Mouse (Mus musculus): ENCODE results near the gene Htr2b. TPM values are rescaled to one million over a fixed set of nuclear protein-coding genes. Genes with fewer than 3 reads are reported as not detected.

The Htr2b gene
- polyA plus RNA-seq, 1 experiment from 2014 or later = 0.73 TPM

DNA sequence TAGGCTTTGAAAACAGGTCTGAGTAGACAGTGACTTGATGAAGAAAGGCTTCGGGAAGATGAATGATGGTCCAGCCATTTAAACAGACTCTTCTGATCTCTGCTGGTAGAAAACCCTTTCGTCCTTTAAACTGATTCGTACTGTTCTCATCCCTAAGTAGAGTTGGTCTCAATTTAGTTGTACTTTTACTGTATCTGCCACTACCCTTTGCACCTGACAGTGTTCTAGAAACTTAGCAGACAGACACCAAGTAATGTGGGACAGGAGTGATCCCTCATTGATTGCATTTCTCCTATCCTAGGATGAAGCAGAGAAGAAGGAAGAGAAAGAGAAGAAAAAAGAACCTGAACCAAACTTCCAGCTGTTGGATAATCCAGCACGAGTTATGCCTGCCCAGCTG, 21.6 kb upstream of the Htr2b start, which contains the start of gene Gm21972:
TSS of gene Gm21972 (plus strand) at position 301 of the 400 bp plus-strand sequence.
- Histone ChIP-seq H3K4me1 (replicated peaks; ENCODE audit: control insufficient read depth, insufficient read depth, low read length) (no peaks in the 10 kb centered on the region), H3K27me3 (ENCODE audit: control insufficient read depth, insufficient read depth, low read length) (no peaks in the 10 kb centered on the region), H3K36me3 (ENCODE audit: control insufficient read depth, insufficient read depth, low read length) (no peaks in the 10 kb centered on the region; the same call in 1 of the 2 replicates), H3K9ac (ENCODE audit: low read length) (no peak within 1 kb of the TSS), H3K4me2 (ENCODE audit: low read depth, low read length, severe bottlenecking) (no peak within 1 kb of the TSS), H3K9me3 (ENCODE audit: control insufficient read depth, low read length) (no peaks in the 10 kb centered on the region), H3K27ac (ENCODE audit: low read depth, low read length) (no peak within 1 kb of the TSS), H3K4me3 (ENCODE audit: low read depth, low read length) (no peak within 1 kb of the TSS)
- no peak for ATAC-seq (replicated peaks; ENCODE audit: low FRiP score)
- WGBS = 89% methylated on average over 4 of the region's 4 CpGs
- no peak for DNase-seq (ENCODE audit: low spot score)

DNA sequence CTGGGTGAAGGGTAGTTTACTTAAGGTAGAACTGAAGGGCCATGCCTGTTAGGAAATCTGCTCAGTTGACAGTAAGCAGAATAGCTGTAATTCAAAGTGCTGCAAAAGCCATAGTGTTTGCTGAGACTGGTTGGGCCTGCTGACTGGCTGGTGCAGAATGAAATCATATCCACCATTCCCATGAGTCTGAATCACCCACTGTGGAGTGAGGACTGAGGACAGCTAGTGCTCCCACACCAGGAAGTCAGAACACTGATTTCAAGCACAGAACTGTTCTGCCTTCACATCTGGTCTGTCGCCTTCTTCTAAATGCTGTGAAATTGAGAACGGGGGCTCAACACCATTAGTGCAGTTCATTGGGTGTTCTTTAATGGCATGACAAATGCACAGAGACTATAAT, 14.3 kb upstream of the Htr2b start:
- Histone ChIP-seq H3K4me1 (replicated peaks; ENCODE audit: control insufficient read depth, insufficient read depth, low read length) (no peaks in the 10 kb centered on the region), H3K4me3 (ENCODE audit: low read depth, low read length) (no peak overlapping the region), H3K4me2 (ENCODE audit: low read depth, low read length, severe bottlenecking) (no peak overlapping the region), H3K9ac (ENCODE audit: low read length) (no peak overlapping the region), H3K9me3 (ENCODE audit: control insufficient read depth, low read length) (no peaks in the 10 kb centered on the region), H3K36me3 (ENCODE audit: control insufficient read depth, insufficient read depth, low read length) (no peaks in the 10 kb centered on the region; the same call in 1 of the 2 replicates), H3K27ac (ENCODE audit: low read depth, low read length) (no peak overlapping the region), H3K27me3 (ENCODE audit: control insufficient read depth, insufficient read depth, low read length) (no peaks in the 10 kb centered on the region)
- ATAC-seq (replicated peaks; ENCODE audit: low FRiP score) (no peak), DNase-seq (ENCODE audit: low spot score) (no peak)
- 94% methylated on average over 2 of the region's 2 CpGs for WGBS

DNA sequence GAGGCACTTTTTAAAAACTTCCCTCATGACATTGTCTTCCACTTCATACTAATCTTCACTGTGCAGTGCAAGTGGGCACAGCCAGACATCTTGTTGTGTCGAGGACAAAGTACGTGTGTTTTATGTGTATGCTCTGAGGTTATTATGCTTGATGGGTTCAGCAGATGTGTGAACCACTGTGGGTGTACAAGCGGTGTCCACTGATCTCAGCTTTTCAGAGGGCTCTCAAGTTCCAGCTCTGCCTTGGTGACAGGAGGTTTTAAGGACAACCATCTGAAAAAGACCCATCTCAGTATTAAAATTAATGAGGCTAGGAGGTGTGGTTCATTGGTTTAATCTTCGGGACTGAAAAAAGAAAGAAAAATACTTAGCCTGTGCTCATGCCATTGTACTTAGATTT, 7.8 kb upstream of the Htr2b start:
- Histone ChIP-seq H3K9me3 (ENCODE audit: control insufficient read depth, low read length) (no peaks in the 10 kb centered on the region), H3K36me3 (ENCODE audit: control insufficient read depth, insufficient read depth, low read length) (peaks cover 3% of the 10 kb centered on the region; the same call in 1 of the 2 replicates), H3K9ac (ENCODE audit: low read length) (no peak overlapping the region), H3K27me3 (ENCODE audit: control insufficient read depth, insufficient read depth, low read length) (no peaks in the 10 kb centered on the region), H3K4me3 (ENCODE audit: low read depth, low read length) (no peak overlapping the region), H3K27ac (ENCODE audit: low read depth, low read length) (no peak overlapping the region), H3K4me2 (ENCODE audit: low read depth, low read length, severe bottlenecking) (no peak overlapping the region), H3K4me1 (replicated peaks; ENCODE audit: control insufficient read depth, insufficient read depth, low read length) (no peaks in the 10 kb centered on the region)
- DNase-seq (ENCODE audit: low spot score) = no peak
- 95% methylated on average over 4 of the region's 4 CpGs for WGBS
- ATAC-seq (replicated peaks; ENCODE audit: low FRiP score) = no peak

DNA sequence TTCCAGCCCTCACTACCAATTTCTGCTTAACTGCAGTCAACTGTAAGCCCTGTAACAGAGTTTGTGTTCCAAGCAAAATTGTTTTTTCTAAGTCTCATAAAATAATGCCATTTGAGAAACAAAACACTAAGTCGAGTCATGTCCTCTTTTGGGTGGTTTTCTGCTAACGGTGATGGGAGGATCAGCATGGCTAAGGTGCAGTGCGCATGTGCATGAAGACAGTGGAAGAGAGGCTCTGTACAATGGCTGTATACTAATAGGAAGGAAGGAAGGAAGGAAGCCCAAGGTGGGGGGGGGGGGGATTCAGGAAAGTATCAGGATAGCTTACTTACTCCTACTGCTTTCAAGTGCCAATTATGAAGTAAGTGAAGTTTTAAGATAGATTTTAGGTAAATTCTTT, 2.4 kb upstream of the Htr2b start:
- H3K4me1 ChIP-seq (replicated peaks; ENCODE audit: control insufficient read depth, insufficient read depth, low read length) = no peaks in the 10 kb centered on the region
- H3K9me3 ChIP-seq (ENCODE audit: control insufficient read depth, low read length) = no peaks in the 10 kb centered on the region
- H3K9ac ChIP-seq (ENCODE audit: low read length) = no peak overlapping the region
- DNase-seq (ENCODE audit: low spot score) (no peak), ATAC-seq (replicated peaks; ENCODE audit: low FRiP score) (no peak)
- H3K27me3 ChIP-seq (ENCODE audit: control insufficient read depth, insufficient read depth, low read length) = no peaks in the 10 kb centered on the region
- no peaks in the 10 kb centered on the region; the same call in 1 of the 2 replicates for H3K36me3 ChIP-seq (ENCODE audit: control insufficient read depth, insufficient read depth, low read length)
- no peak overlapping the region for H3K4me2 ChIP-seq (ENCODE audit: low read depth, low read length, severe bottlenecking)
- H3K27ac ChIP-seq (ENCODE audit: low read depth, low read length) = no peak overlapping the region
- no peak overlapping the region for H3K4me3 ChIP-seq (ENCODE audit: low read depth, low read length)
- WGBS = 93% methylated on average over 3 of the region's 3 CpGs

DNA sequence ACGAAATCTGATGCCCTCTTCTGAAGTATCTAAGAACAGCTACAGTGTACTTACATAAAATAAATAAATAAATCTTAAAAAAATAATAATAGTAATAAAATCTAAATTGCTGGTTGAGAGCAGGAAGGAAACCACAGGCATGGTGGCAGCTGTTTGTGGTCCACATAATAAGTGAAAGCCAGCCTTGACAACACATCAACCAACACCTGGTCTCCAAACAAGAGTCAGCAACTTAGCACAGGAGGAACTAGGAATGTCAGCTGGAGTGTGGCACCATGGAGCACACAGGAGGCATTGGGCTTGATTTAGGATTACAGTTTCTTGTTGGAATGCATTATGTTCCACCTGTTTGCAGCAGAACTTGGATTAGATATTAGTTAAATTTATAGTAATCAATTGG, 6.7 kb downstream of the Htr2b start:
- 91% methylated on average over 1 of the region's 1 CpGs for WGBS
- no peak overlapping the region for H3K4me2 ChIP-seq (ENCODE audit: low read depth, low read length, severe bottlenecking)
- ATAC-seq (replicated peaks; ENCODE audit: low FRiP score) = no peak

DNA sequence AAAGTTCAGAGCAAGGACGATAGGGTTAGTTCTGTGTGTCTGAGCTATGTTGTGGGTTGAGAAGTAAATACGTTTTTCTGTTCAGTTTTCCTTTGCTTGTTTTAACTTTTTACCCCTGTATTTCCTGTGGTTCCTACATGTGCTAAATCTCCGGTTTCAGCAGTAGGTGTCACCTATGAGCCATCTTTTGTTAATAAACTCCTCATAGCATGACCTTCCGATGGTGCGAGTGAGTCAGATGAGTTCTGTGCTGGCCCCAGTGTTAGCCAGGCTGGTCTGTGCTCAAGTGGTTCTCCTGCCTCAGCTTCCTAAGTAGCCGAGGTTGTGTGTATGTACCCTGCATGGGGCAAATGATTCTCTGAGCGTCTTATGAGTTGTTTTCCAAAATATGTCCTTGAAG, 17.4 kb downstream of the Htr2b start:
- Histone ChIP-seq H3K36me3 (ENCODE audit: control insufficient read depth, insufficient read depth, low read length) (peaks cover 10% of the 10 kb centered on the region; the same call in 1 of the 2 replicates), H3K4me2 (ENCODE audit: low read depth, low read length, severe bottlenecking) (no peak overlapping the region), H3K27me3 (ENCODE audit: control insufficient read depth, insufficient read depth, low read length) (no peaks in the 10 kb centered on the region), H3K9me3 (ENCODE audit: control insufficient read depth, low read length) (no peaks in the 10 kb centered on the region), H3K4me1 (replicated peaks; ENCODE audit: control insufficient read depth, insufficient read depth, low read length) (no peaks in the 10 kb centered on the region), H3K9ac (ENCODE audit: low read length) (no peak overlapping the region), H3K4me3 (ENCODE audit: low read depth, low read length) (no peak overlapping the region), H3K27ac (ENCODE audit: low read depth, low read length) (no peak overlapping the region)
- DNase-seq (ENCODE audit: low spot score) (no peak), ATAC-seq (replicated peaks; ENCODE audit: low FRiP score) (no peak)
- 90% methylated on average over 7 of the region's 7 CpGs for WGBS

More for the DNA sequence above, 6.7 kb downstream of the Htr2b start:
- H3K27ac ChIP-seq (ENCODE audit: low read depth, low read length) = no peak overlapping the region
- no peaks in the 10 kb centered on the region for H3K4me1 ChIP-seq (replicated peaks; ENCODE audit: control insufficient read depth, insufficient read depth, low read length)
- no peaks in the 10 kb centered on the region for H3K9me3 ChIP-seq (ENCODE audit: control insufficient read depth, low read length)
- no peak overlapping the region for H3K9ac ChIP-seq (ENCODE audit: low read length)
- no peak for DNase-seq (ENCODE audit: low spot score)
- H3K27me3 ChIP-seq (ENCODE audit: control insufficient read depth, insufficient read depth, low read length) = no peaks in the 10 kb centered on the region
- no peaks in the 10 kb centered on the region for H3K36me3 ChIP-seq (ENCODE audit: control insufficient read depth, insufficient read depth, low read length)
- H3K4me3 ChIP-seq (ENCODE audit: low read depth, low read length) = no peak overlapping the region

DNA sequence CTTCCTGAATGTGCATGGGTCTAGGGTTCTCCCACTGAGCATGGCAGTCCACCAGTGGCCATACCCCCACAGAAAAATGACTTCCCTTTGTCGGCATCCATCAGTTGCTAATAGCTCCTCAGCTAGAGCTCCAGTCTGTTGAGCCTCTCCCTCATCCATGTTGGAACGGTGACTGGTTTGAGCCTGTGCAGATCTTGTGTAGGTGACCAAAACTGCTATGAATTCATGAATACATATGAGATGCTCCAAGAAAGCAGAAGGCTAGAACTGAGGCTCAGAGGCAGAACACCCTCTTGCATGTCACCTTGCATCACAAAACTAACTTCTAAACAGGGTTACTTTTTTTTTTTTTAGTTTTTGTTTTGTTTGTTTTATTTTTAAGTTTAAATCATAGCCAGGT, 35.2 kb downstream of the Htr2b start:
- no peaks in the 10 kb centered on the region for H3K4me1 ChIP-seq (replicated peaks; ENCODE audit: control insufficient read depth, insufficient read depth, low read length)
- no peak overlapping the region for H3K27ac ChIP-seq (ENCODE audit: low read depth, low read length)
- 93% methylated on average over 2 of the region's 2 CpGs for WGBS
- ATAC-seq (replicated peaks; ENCODE audit: low FRiP score) (no peak), DNase-seq (ENCODE audit: low spot score) (no peak)
- H3K4me3 ChIP-seq (ENCODE audit: low read depth, low read length) = no peak overlapping the region
- H3K9me3 ChIP-seq (ENCODE audit: control insufficient read depth, low read length) = no peaks in the 10 kb centered on the region
- H3K36me3 ChIP-seq (ENCODE audit: control insufficient read depth, insufficient read depth, low read length) = peaks cover 10% of the 10 kb centered on the region
- H3K27me3 ChIP-seq (ENCODE audit: control insufficient read depth, insufficient read depth, low read length) = no peaks in the 10 kb centered on the region
- H3K9ac ChIP-seq (ENCODE audit: low read length) = no peak overlapping the region
- no peak overlapping the region for H3K4me2 ChIP-seq (ENCODE audit: low read depth, low read length, severe bottlenecking)

DNA sequence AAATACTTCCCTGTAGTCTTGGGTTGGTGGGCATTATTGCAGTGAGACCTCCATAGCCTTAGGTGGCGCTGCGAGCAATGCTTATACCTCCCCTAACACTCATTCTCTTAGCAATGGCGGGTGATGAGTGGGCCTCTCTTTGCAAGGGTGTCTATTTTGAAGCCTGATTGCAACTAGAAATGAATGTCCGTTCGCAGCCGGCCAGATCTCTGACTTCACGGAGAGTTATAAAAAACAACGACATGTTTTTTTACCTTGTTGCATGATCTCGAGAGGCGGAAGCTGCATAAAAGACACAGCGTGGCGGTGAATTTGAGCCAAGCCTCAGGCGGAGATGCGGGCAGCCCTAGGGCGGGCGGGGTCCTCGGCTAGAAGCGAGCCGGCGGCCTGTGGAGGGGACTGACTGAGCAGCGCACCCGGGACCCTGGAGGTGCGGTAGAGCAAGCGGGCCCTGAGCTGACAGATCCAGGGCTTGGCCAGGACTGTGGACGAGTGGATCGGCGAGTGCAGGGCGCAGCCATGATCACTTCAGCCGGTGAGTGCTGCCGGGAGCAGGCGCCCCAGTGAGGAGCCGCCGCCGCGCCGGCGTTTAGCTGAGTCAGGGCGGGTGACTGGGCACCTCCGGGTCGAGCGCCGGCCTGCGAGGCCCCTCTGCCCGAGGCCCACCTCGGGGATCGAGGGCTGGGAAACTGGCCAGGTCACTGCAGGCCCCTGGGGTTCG, 47.3 kb downstream of the Htr2b start, which contains the start of gene Psmd1:
TSS of gene Psmd1 (plus strand) at position 117 of the 721 bp plus-strand sequence.
- Histone ChIP-seq H3K9me3 (ENCODE audit: control insufficient read depth, low read length) (no peaks in the 10 kb centered on the region), H3K4me2 (ENCODE audit: low read depth, low read length, severe bottlenecking) (peak within 1 kb of the TSS; percentile 94), H3K27ac (ENCODE audit: low read depth, low read length) (0 out of 2 replicates have a peak within 1 kb of the TSS, but pooled peaks have one; percentile 37), H3K27me3 (ENCODE audit: control insufficient read depth, insufficient read depth, low read length) (no peaks in the 10 kb centered on the region), H3K36me3 (ENCODE audit: control insufficient read depth, insufficient read depth, low read length) (no peaks in the 10 kb centered on the region), H3K4me1 (replicated peaks; ENCODE audit: control insufficient read depth, insufficient read depth, low read length) (no peaks in the 10 kb centered on the region; the same call in 1 of the 2 replicates), H3K9ac (ENCODE audit: low read length) (peak within 1 kb of the TSS; percentile 97), H3K4me3 (ENCODE audit: low read depth, low read length) (peak within 1 kb of the TSS; percentile 97)
- ATAC-seq (replicated peaks; ENCODE audit: low FRiP score) (peak; percentile 92), DNase-seq (ENCODE audit: low spot score) (peak; percentile 93)
- under 1% methylated on average over 47 of the region's 47 CpGs for WGBS

DNA sequence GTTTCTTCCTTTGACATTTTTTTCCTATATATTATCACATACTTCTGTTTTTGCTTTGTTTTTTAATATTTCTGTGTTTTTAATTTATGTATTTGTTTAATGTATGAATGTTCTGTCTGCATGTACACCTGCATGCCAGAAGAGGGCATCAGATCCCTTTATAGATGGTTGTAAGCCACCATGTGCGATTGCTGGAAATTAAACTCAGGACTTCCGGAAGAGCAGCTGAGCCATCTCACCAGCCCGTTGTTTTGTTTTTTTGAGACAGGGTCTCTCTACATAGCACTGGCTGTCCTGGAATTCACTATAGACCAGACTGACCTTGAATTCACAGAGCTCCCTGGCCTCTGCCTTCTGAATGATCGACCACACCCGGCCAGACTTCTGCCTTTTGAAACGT, 49.2 kb downstream of the Htr2b start:
- 85% methylated on average over 6 of the region's 6 CpGs for WGBS

More for the DNA sequence above, 49.2 kb downstream of the Htr2b start:
- Histone ChIP-seq H3K4me1 (replicated peaks; ENCODE audit: control insufficient read depth, insufficient read depth, low read length) (no peaks in the 10 kb centered on the region; the same call in 1 of the 2 replicates), H3K36me3 (ENCODE audit: control insufficient read depth, insufficient read depth, low read length) (no peaks in the 10 kb centered on the region), H3K27me3 (ENCODE audit: control insufficient read depth, insufficient read depth, low read length) (no peaks in the 10 kb centered on the region), H3K9me3 (ENCODE audit: control insufficient read depth, low read length) (no peaks in the 10 kb centered on the region), H3K9ac (ENCODE audit: low read length) (no peak overlapping the region), H3K4me3 (ENCODE audit: low read depth, low read length) (no peak overlapping the region), H3K27ac (ENCODE audit: low read depth, low read length) (no peak overlapping the region), H3K4me2 (ENCODE audit: low read depth, low read length, severe bottlenecking) (no peak overlapping the region)
- ATAC-seq (replicated peaks; ENCODE audit: low FRiP score) (no peak), DNase-seq (ENCODE audit: low spot score) (no peak)

Measured in forebrain, embryonic 11.5 days (tissue).